Mouse (Mus musculus): Measurements from ENCODE around the gene Rbfox2.

- no peak for TF ChIP-seq CTCF (IDR thresholded peaks at IDR 0.05; ENCODE audit: low read depth)
- TF ChIP-seq EP300 (optimal IDR thresholded peaks at IDR 0.05), result no peak
Measured at GRCm38 (mm10) chr15:77126674-77127073, 180.1 kb downstream of the Rbfox2 start.
